Mouse (Mus musculus): Measurements from ENCODE around the gene Nfic.

Nfic gene

DNA sequence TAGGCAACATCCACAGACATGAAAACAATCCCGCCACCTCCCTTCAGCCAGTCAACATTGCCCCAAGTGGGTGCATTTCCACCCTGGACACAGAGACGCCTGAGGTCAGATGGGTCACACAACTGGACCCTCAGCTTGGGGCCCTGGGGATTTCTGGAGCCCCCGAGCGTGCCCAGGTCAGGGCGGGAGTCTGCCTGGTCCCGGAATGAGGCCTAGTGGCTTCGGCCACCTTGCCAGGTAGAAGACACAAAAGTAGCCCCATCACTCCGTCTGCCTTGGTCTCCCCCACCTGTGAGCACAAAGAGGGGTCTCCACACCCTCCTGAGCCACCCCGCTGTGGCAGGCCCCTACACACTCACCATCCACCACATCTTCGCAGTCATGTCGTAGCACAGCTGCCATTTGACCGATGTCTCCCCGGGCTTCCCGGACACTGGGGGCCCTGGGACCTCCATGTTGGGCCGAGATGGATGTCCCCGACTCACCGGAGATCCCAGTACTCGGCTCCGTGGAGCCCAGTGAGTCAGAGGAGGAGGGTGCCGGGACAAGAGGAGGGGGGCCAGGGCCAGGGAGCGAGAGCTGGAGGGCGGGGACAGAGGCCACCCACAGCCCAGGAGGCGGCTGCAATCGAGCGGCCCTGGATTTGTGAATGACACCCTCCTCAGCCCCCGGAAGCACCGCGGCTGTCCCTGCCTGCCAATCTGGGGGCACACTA lies at the start of gene Nfic:
TSS of gene Nfic (minus strand) at position 455 of the 715 bp plus-strand sequence.
- in situ Hi-C loops (cut with MseI, MboI), result no loop called here

DNA sequence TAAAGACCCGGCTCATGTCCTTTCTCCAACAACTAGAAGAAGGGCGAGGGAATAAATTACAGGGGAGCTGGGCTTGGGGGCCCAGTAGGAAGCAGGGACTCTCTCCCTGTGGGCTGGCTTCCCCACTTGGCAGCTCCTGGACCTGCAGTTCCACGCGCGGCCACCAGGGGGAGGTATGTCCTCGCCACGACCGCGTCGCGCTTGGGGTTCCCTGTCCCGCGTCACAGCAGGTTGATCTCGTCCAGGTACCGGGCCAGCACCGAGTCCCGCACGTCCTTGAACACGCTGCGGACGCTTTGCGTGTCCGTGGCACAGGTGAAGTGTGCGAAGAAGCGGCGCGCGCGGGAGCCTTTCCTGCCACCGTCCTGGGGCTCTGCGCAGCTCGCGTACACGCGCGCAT lies 47.2 kb upstream of the Nfic start:
- in situ Hi-C loops (cut with MseI, MboI), result no loop called here

GRCm38 (mm10) chr10:81501863-81502262 lies 46.4 kb upstream of the Nfic start:
- in situ Hi-C loops (cut with MseI, MboI), result no loop called here

GRCm38 (mm10) chr10:81500032-81500431 lies 44.6 kb upstream of the Nfic start, which contains the start of gene S1pr4:
Gene S1pr4 (minus strand): TSS chr10:81500132.
- in situ Hi-C loops (cut with MseI, MboI), result no loop called here

DNA sequence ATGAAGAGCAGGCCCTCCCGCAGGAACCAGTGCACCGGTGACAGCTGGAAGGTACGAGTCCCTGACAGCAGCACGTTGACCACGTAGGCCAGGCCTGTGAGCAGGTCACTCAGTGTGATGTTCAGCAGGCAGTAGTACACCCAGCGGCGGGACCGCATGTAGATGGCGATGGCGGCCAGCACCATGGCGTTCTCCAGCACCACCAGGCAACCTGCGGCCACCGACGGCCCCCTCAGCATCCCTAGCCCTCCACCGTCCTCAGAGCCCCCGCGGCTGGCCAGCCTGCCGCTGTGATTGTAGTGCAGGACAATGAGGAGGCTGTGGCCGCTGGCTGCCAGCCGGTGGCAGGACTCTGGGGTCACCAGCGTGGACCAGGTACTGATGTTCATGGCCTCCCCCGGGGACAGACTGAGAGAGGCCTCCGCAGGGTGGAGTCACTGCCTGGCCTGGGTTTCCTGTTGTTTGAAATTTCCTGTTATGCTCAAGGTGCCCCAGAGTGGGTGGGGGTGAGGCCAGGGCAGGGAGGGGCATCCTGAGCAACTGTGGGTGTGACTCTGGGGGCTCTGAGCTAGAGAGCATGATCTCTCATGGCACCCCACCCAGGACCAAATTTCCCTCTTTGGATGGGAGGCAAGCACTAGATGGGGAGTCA lies 43.9 kb upstream of the Nfic start:
- in situ Hi-C loops (cut with MseI, MboI), result loop anchor here in 1 of 2 experiments (5.0 kb wide), 1 partner anchor 33 kb away; no protein-coding TSS in a partner anchor

DNA sequence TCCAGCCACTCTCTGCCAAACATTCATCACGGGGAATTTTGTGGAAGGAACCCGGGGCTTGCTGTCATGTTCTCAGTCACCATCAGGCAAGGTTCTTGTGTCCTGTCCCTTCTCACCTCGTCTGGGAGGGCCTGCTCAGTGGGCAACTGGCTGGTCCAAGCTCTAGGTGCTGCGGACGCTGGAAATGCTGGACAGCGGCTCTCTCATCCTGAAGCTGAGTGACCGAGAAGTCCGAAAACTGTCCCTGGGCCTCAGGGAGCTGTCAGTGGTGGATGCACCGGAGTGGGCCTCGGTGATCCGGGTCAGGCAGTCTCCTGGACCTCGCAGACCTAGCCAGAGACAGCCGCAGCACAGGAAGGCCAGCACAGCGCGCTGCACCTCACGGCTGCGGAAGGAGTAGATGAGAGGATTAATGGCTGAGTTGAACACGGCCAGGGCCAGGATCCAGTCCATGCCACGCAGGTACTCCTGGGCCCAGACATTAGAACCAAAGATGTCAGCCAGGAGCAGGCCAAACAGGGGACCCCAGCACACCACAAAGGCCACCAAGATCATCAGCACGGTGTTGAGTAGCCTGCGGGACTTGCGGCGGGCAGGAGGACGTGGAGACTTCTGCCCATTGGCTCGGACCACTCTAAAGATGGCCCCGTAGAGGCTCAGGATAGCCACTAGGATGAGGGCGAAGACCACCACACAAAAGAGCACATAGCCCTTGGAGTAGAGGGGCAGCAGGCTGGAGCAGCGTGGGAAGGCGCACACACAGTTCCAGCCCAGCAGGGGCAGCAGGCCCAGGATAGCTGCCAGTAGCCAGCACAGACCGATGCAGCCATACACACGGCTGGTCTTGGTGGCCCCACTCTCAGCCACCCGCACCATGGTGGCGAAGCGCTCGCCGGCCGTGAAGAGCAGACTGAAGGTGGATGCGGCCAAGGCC lies 43.1 kb upstream of the Nfic start:
- in situ Hi-C loops (cut with MseI, MboI), result loop anchor here in 1 of 2 experiments (5.0 kb wide), 1 partner anchor 34 kb away; no protein-coding TSS in a partner anchor

- in situ Hi-C loops (cut with MseI, MboI), result loop anchor here in 1 of 2 experiments (5.0 kb wide), 1 partner anchor 35 kb away; no protein-coding TSS in a partner anchor
These were observed 42.2 kb upstream of the Nfic start for GRCm38 (mm10) chr10:81497401-81498270.

- in situ Hi-C loops (cut with MseI, MboI), result loop anchor here in 1 of 2 experiments (5.0 kb wide), 1 partner anchor 35 kb away; no protein-coding TSS in a partner anchor
These were observed 41.5 kb upstream of the Nfic start for GRCm38 (mm10) chr10:81496969-81497368.

- in situ Hi-C loops (cut with MseI, MboI), result loop anchor here in 1 of 2 experiments (5.0 kb wide), 1 partner anchor 36 kb away; no protein-coding TSS in a partner anchor
These were observed 40.9 kb upstream of the Nfic start, which contains the start of gene Ncln for GRCm38 (mm10) chr10:81496264-81496901. Gene Ncln (minus strand): TSS chr10:81496392.

- in situ Hi-C loops (cut with MseI, MboI), result loop anchor here in 1 of 2 experiments (5.0 kb wide), 1 partner anchor 37 kb away; no protein-coding TSS in a partner anchor
These were observed 40.3 kb upstream of the Nfic start for GRCm38 (mm10) chr10:81495616-81496263.

DNA sequence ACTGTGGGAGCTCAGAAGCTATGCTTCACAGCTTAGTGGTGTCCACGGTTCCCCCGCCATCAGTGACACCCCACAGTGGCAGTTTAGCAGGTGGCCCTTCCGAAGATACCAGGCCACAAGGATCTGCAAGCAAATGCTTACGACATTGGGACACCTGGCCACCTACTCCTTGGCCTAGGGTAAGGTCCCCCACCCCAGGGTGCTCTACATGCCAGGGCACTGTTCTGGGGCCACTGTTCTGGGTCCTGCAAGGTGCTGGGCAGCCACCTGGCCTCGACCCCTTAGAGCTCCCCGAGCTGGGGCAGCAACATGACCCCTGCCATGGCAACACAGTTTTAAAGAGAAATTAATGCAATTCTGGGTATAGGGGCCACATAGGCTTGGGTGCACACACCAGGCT lies 39.7 kb upstream of the Nfic start:
- in situ Hi-C loops (cut with MseI, MboI), result loop anchor here in 1 of 2 experiments (5.0 kb wide), 1 partner anchor 37 kb away; no protein-coding TSS in a partner anchor

DNA sequence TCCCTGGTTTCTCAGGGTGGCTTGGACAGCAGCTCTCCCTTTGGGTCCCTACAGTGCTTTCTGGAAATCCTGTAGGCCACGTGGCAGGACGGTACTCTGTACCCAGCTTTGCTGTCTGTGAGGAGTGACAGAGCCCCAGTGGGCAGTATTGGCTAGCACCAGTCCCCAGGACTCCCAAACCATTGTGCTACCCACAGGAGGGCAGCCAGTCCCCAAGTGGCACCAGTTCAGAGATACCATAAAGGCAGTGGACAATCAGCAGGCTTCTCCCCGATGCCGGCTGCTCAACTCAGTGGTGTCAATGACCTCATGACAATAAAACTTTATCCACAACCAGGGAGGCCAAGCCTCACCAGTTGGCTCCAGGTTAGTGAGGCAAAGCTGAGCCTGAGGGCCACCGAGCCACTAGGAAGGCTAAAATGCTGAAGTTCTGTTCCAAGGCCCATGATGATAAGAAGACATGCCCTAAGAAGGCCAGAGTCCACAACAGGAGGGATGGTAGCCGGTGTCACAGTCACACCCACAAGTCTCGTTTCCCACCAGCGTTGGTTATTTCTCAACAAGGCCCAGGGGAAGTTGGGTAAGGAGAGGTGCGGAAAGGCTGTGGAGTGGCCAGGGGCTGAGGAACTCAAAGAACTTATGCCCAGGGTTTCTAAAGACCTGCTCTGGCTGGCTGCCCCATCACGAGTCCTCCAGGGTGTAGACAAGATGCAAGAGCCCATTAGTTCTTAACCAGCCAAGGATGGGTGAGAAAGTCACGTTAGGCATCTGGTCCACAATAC lies 39.0 kb upstream of the Nfic start:
- in situ Hi-C loops (cut with MseI, MboI), result loop anchor here in 1 of 2 experiments (5.0 kb wide), 1 partner anchor 38 kb away; no protein-coding TSS in a partner anchor

- in situ Hi-C loops (cut with MseI, MboI), result no loop called here
These were observed 38.3 kb upstream of the Nfic start for GRCm38 (mm10) chr10:81493601-81494220.

GRCm38 (mm10) chr10:81492606-81493240 lies 37.3 kb upstream of the Nfic start:
- in situ Hi-C loops (cut with MseI, MboI), result no loop called here

GRCm38 (mm10) chr10:81491018-81491417 lies 35.6 kb upstream of the Nfic start:
- in situ Hi-C loops (cut with MseI, MboI), result no loop called here

DNA sequence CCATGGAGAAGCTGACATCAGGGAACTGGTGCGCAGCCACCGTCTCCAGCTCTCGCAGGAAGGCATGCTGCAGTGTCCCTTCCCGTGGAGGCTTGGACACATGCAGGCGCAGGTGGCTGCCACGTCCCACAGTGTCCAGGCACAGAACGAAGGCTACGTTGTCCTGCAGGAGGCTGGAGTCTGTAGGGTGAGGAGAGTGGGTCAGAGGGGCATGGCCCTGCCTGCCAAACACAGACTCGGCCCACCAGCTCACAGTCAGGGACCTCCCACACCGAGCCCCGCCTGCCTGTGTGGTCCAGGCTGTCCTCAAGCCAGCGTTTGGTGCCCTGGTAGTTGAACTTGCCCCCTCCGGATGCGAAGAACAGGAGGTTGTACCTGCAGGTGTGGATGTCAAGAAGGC lies 34.5 kb upstream of the Nfic start:
- in situ Hi-C loops (cut with MseI, MboI), result no loop called here

DNA sequence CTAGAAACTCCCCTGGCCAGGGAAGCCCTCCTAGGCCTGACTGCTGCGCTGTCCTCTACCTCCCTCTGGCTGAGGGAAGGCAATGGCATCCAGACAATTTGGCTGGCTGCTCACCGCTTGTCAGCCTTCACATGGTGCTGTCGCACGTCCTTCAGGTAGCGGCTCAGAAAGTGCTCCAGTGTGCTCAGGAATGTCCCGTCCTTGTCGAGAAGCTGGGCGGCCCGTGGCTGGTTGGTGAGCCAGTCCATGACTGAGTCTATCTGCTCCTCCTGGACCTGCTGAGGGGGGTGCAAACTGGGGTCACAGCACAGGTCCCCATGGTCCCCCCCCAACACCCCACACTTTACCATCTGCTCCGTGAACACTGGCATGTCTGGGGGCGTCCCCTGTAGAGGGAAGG lies 32.6 kb upstream of the Nfic start:
- in situ Hi-C loops (cut with MseI, MboI), result no loop called here

GRCm38 (mm10) chr10:81486496-81486895 lies 31.1 kb upstream of the Nfic start:
- in situ Hi-C loops (cut with MseI, MboI), result no loop called here

Measured in mouse trophoblast stem cell (cell line).